Mouse (Mus musculus): ENCODE results near the gene Gm43518.

Gm43518 gene

DNA sequence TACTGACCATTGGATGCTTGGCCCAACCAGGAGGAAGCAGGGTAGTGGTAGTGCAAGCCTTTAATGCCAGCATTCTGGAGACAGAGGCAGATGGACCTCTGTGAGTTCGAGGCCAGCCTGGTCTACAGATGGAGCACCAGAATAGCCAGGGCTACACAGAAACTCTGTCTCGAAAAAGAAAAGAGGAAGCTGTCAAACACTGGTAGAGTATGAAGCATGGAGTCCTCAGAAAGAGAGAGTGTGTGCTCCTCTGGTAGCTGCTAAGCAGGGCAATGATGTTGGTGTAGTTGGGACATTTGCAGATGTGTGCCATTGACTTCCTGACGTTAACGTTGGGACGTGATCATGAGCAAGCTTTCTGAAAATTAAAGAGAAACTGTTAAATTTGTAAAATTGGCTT lies 11.3 kb downstream of the Gm43518 start:
- no peak for TF ChIP-seq CTCF (conservative IDR thresholded peaks at IDR 0.05; ENCODE audit: low read length)
- TF ChIP-seq NANOG (IDR thresholded peaks at IDR 0.05; ENCODE audit: borderline replicate concordance, low read length): no peak
- TF ChIP-seq POU5F1 (IDR thresholded peaks at IDR 0.05; ENCODE audit: borderline replicate concordance, low read length): no peak
- peaks cover 6% of the 10 kb centered on the region; the same call in 1 of the 2 replicates for H3K36me3 ChIP-seq (ENCODE audit: insufficient read depth, low read length)
- H3K27me3 ChIP-seq (ENCODE audit: insufficient read depth, low read length): no peaks in the 10 kb centered on the region
- H3K4me3 ChIP-seq (replicated peaks; ENCODE audit: low read length): no peak overlapping the region
- H3K4me1 ChIP-seq (replicated peaks; ENCODE audit: low read depth, low read length): peaks cover 8% of the 10 kb centered on the region
- peaks cover 22% of the 10 kb centered on the region for H3K9me3 ChIP-seq (ENCODE audit: low read length)

DNA sequence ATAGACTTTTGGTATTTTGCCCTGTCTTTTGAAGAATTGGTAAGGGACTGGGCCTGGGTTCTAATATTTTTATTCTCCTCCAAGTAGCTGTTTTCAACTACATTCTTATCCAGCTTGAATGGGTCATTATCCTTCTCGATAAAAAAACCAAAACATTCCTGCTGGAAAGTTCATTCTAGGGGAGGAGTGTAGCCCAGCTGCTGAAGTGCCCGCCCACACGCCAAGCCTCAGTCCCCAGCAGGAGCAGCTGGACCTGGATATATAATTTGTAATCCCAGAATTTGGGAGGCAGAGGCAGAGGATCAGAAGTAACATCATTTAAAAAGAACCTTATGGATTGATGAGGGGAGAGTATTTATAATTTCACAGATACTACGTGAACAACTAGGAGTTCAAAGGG lies 19.3 kb downstream of the Gm43518 start:
- H3K27me3 ChIP-seq (ENCODE audit: insufficient read depth, low read length): no peaks in the 10 kb centered on the region
- H3K36me3 ChIP-seq (ENCODE audit: insufficient read depth, low read length): no peaks in the 10 kb centered on the region
- H3K4me1 ChIP-seq (replicated peaks; ENCODE audit: low read depth, low read length): no peaks in the 10 kb centered on the region
- H3K9me3 ChIP-seq (ENCODE audit: low read length): peaks cover 7% of the 10 kb centered on the region
- TF ChIP-seq CTCF (conservative IDR thresholded peaks at IDR 0.05; ENCODE audit: low read length): no peak
- TF ChIP-seq NANOG (IDR thresholded peaks at IDR 0.05; ENCODE audit: borderline replicate concordance, low read length): no peak
- TF ChIP-seq POU5F1 (IDR thresholded peaks at IDR 0.05; ENCODE audit: borderline replicate concordance, low read length): no peak
- H3K4me3 ChIP-seq (replicated peaks; ENCODE audit: low read length): no peak overlapping the region

DNA sequence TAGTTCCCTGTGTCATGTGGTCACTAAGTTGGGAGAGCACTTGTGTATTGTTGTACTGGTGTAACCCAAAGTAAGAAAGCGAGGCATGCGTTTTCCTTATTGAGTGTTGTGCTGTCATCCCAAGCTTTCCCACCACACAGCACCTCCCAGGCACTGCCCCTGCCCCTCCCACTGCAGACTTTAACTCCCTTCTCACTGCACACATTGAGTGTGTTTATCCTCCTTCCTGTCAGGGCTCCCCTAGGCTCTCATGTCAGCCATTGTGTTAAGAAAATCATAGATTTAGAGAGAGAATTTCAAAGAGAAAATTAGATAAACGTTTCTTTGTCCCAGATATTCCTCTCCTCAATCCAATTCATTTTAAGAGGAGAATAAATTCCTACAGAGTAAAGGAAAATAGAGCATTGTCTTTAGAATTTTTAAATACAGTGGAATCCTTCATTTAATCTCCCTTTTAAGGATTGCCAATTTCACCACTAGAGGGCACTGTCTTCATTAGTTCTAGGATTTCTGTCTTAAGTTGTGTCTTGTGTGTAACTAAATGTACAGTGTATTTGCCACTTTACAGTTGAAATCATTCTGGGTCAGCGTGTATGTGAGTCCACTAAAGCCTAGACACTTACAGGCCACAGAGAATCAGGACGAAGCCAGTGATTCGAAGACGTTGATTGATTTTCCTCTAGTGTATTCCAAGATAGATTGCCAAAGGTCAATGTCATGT lies 20.0 kb downstream of the Gm43518 start:
- peaks cover 7% of the 10 kb centered on the region for H3K9me3 ChIP-seq (ENCODE audit: low read length)
- H3K36me3 ChIP-seq (ENCODE audit: insufficient read depth, low read length): no peaks in the 10 kb centered on the region
- H3K4me3 ChIP-seq (replicated peaks; ENCODE audit: low read length): no peak overlapping the region
- H3K4me1 ChIP-seq (replicated peaks; ENCODE audit: low read depth, low read length): no peaks in the 10 kb centered on the region
- TF ChIP-seq CTCF (conservative IDR thresholded peaks at IDR 0.05; ENCODE audit: low read length) (peak; percentile 93), NANOG (IDR thresholded peaks at IDR 0.05; ENCODE audit: borderline replicate concordance, low read length) (no peak)
- no peaks in the 10 kb centered on the region for H3K27me3 ChIP-seq (ENCODE audit: insufficient read depth, low read length)

DNA sequence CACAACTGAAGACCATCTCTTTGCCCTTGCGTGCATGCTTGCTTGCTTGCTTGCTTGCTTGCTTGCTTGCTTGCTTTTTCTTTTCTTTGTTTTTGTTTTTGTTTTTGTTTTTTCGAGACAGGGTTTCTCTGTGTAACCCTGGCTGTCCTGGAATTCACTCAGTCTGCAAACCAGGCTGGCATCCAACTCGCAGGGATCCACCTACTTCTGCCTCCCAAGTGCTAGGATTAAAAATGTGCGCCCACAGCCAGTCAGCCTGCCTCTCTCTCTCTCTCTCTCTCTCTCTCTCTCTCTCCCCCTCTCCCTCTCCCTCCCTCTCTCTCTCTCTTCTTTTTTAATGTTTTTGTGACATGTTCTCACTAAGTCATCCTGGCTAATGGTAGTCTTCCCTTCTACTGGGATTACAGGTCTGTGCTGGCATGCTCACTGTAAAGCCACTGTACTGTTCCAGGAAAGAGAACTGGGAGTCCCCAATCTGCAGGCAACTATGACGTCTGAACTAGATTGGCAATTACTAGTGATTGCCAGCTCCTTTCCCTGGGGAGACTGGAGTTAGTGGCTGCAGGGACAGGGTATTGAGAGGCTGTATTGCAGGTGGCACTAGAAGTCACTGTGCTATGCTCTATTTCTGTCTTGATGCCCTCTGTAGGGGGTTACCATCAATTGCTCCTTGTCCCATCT lies 25.3 kb downstream of the Gm43518 start:
- no peaks in the 10 kb centered on the region for H3K4me1 ChIP-seq (replicated peaks; ENCODE audit: low read depth, low read length)
- no peaks in the 10 kb centered on the region for H3K9me3 ChIP-seq (ENCODE audit: low read length)
- no peak for TF ChIP-seq NANOG (IDR thresholded peaks at IDR 0.05; ENCODE audit: borderline replicate concordance, low read length)
- TF ChIP-seq POU5F1 (IDR thresholded peaks at IDR 0.05; ENCODE audit: borderline replicate concordance, low read length): no peak
- TF ChIP-seq CTCF (conservative IDR thresholded peaks at IDR 0.05; ENCODE audit: low read length): no peak
- H3K27me3 ChIP-seq (ENCODE audit: insufficient read depth, low read length): no peaks in the 10 kb centered on the region
- H3K4me3 ChIP-seq (replicated peaks; ENCODE audit: low read length): no peak overlapping the region
- no peaks in the 10 kb centered on the region for H3K36me3 ChIP-seq (ENCODE audit: insufficient read depth, low read length)

DNA sequence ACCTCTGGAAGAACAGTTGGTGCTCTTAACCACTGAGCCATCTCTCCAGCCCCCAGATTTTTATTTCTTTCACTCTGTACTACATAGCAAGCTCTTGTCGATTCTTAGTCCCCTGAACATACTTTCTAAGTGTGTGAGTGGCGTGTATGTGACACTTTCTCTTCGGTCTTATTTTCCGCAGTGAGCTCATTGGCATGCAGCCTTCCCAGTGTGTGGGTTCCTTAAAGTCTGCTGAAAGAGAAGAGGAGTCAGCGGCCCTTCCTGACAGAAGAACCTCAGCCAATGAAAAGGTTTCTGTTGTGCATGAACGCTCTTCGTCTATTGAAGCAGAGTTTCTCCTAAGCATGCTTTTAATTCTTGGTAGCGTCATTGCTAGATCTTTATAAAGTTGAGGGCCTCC lies 30.0 kb downstream of the Gm43518 start:
- H3K36me3 ChIP-seq (ENCODE audit: insufficient read depth, low read length): no peaks in the 10 kb centered on the region
- TF ChIP-seq POU5F1 (IDR thresholded peaks at IDR 0.05; ENCODE audit: borderline replicate concordance, low read length) (no peak), CTCF (conservative IDR thresholded peaks at IDR 0.05; ENCODE audit: low read length) (no peak)
- no peaks in the 10 kb centered on the region for H3K9me3 ChIP-seq (ENCODE audit: low read length)
- no peaks in the 10 kb centered on the region for H3K27me3 ChIP-seq (ENCODE audit: insufficient read depth, low read length)
- peaks cover 13% of the 10 kb centered on the region for H3K4me1 ChIP-seq (replicated peaks; ENCODE audit: low read depth, low read length)
- no peak overlapping the region for H3K4me3 ChIP-seq (replicated peaks; ENCODE audit: low read length)

DNA sequence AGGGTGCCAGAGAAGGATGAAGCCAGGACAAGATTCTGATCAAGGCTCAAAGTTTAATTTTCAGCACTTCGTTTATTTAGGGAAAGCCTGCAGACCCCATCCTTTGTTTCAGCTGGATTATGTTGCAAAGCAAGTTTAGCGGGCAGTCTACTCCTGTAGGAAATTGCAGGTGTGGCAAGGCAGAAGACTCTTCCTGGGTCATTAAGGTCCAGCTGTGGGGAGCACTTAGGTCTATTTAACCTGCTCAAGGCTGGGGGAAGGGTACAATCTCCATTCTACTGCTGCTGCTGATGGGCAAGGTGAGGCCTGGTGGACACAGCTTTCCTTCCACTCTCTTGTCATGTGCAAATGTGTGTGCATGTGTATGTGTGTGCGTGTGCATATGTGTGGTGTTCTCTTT lies 31.8 kb downstream of the Gm43518 start:
- TF ChIP-seq POU5F1 (IDR thresholded peaks at IDR 0.05; ENCODE audit: borderline replicate concordance, low read length): no peak
- no peak for TF ChIP-seq NANOG (IDR thresholded peaks at IDR 0.05; ENCODE audit: borderline replicate concordance, low read length)
- no peak for TF ChIP-seq CTCF (conservative IDR thresholded peaks at IDR 0.05; ENCODE audit: low read length)
- H3K4me3 ChIP-seq (replicated peaks; ENCODE audit: low read length): no peak overlapping the region
- H3K9me3 ChIP-seq (ENCODE audit: low read length): no peaks in the 10 kb centered on the region
- no peaks in the 10 kb centered on the region for H3K27me3 ChIP-seq (ENCODE audit: insufficient read depth, low read length)
- no peaks in the 10 kb centered on the region for H3K36me3 ChIP-seq (ENCODE audit: insufficient read depth, low read length)
- H3K4me1 ChIP-seq (replicated peaks; ENCODE audit: low read depth, low read length): peaks cover 13% of the 10 kb centered on the region

DNA sequence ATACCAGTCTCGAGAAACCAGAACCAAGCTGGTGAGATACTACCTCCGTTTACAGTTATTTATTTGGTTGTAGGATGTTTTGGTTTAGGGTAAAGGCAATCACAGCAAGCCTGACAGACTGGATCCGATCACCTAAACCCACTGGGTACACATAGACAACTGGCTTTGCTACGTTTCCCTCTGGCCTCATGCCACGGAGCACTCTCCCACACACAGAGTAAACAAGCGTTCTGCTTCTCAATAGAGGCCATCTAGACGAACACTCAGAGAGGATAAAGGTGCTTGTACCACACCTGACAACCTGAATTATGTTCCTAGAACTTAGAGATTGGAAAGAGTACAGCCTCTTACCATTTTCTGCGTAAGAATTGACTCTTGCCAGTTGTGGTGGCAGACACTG lies 32.9 kb downstream of the Gm43518 start:
- H3K4me1 ChIP-seq (replicated peaks; ENCODE audit: low read depth, low read length): peaks cover 13% of the 10 kb centered on the region
- H3K4me3 ChIP-seq (replicated peaks; ENCODE audit: low read length): no peak overlapping the region
- no peaks in the 10 kb centered on the region for H3K27me3 ChIP-seq (ENCODE audit: insufficient read depth, low read length)
- H3K9me3 ChIP-seq (ENCODE audit: low read length): no peaks in the 10 kb centered on the region
- H3K36me3 ChIP-seq (ENCODE audit: insufficient read depth, low read length): no peaks in the 10 kb centered on the region
- TF ChIP-seq NANOG (IDR thresholded peaks at IDR 0.05; ENCODE audit: borderline replicate concordance, low read length) (no peak), CTCF (conservative IDR thresholded peaks at IDR 0.05; ENCODE audit: low read length) (no peak), POU5F1 (IDR thresholded peaks at IDR 0.05; ENCODE audit: borderline replicate concordance, low read length) (no peak)

DNA sequence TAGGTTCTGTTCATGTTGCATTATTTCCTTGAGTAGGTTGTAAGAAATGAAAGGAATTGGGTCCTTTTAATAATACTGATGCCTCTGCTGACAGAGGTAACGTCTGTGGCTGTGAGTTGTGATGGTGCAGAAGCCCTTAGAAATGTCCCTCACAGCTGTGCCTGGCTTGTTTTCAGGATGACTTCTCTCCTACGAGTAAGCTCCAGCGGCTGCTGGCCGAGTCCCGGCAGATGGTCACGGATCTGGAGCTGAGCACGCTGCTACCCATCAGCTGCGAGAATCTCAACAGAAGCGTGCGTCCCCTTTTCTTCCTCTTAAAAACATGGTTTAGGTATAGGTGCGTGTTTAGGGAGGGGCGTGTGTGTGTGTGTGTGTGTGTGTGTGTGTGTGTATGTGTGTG lies 33.8 kb downstream of the Gm43518 start:
- H3K4me1 ChIP-seq (replicated peaks; ENCODE audit: low read depth, low read length): peaks cover 13% of the 10 kb centered on the region
- no peaks in the 10 kb centered on the region for H3K9me3 ChIP-seq (ENCODE audit: low read length)
- no peak overlapping the region for H3K4me3 ChIP-seq (replicated peaks; ENCODE audit: low read length)
- no peaks in the 10 kb centered on the region for H3K36me3 ChIP-seq (ENCODE audit: insufficient read depth, low read length)
- TF ChIP-seq NANOG (IDR thresholded peaks at IDR 0.05; ENCODE audit: borderline replicate concordance, low read length): no peak
- no peaks in the 10 kb centered on the region for H3K27me3 ChIP-seq (ENCODE audit: insufficient read depth, low read length)

DNA sequence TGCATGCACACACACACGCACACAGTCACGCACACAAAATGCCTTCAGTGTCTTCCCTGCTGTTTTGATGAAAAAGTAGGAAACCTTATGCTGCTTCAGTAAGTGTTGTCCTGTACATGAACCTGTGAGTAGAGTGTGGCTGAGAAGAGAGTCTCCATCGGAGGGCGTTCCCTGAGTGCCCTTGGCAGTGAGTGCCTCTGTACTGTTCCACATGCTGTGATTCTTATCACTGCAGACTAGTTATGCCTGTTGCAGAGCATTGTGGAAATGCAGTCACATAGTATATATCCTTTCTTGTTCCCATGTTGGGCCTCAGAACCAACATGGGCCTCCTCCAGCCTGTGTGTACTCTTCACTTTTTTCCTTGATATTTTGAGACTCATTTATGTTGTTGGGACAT lies 37.0 kb downstream of the Gm43518 start:
- H3K27me3 ChIP-seq (ENCODE audit: insufficient read depth, low read length): no peaks in the 10 kb centered on the region
- H3K4me3 ChIP-seq (replicated peaks; ENCODE audit: low read length): no peak overlapping the region
- H3K4me1 ChIP-seq (replicated peaks; ENCODE audit: low read depth, low read length): peaks cover 17% of the 10 kb centered on the region
- TF ChIP-seq NANOG (IDR thresholded peaks at IDR 0.05; ENCODE audit: borderline replicate concordance, low read length): no peak
- TF ChIP-seq POU5F1 (IDR thresholded peaks at IDR 0.05; ENCODE audit: borderline replicate concordance, low read length): no peak
- TF ChIP-seq CTCF (conservative IDR thresholded peaks at IDR 0.05; ENCODE audit: low read length): no peak
- H3K9me3 ChIP-seq (ENCODE audit: low read length): no peaks in the 10 kb centered on the region
- no peaks in the 10 kb centered on the region for H3K36me3 ChIP-seq (ENCODE audit: insufficient read depth, low read length)
